Mouse (Mus musculus) neutrophil, adult 65 days (primary cell): Measurements from ENCODE around the gene 5530400C23Rik. TPM values are rescaled to one million over a fixed set of nuclear protein-coding genes. Genes with fewer than 3 reads are reported as not detected.

Source experiments
- total RNA-seq: library from RNA; stranded (reverse); gene quantifications from 2 replicates; pipeline ENCODE4 v1.2.4, GENCODE M21; 2023

Gene 5530400C23Rik
- not detected in 2 replicates for total RNA-seq

DNA sequence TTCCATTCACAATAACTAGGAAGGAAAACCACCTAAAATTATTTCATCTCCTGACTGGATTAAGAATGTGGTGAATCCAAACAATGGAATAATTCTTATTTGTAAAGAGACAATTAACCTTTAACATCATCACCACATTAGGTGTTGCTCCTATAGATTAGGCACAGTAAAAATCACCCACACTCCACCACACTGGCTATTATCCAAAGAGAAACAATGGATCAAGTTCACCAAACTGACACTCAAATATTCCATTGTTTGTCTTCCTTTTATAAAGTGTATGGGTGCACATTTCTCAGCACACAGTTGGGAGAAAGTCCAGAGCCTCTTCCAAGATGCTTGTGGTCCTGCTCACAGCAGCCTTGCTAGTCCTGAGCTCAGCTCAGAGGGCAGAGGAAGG, at the start of gene 5530400C23Rik:
Gene 5530400C23Rik (plus strand): TSS at position 301 of the 400 bp plus-strand sequence.

Other genes starting within 250 kb of the 5530400C23Rik start
- not detected in 2 replicates for gene Tas2r140, start 236.4 kb upstream of the 5530400C23Rik start, total RNA-seq
- 4.7 and 5.4 TPM in 2 replicates for gene Smim10l1, start 187.3 kb upstream of the 5530400C23Rik start, total RNA-seq